Mouse (Mus musculus) WW6 (cell line): ENCODE measurements around the gene Palb2.

Experiments used
- DNase-seq: peaks from one replicate; pipeline ENCODE4 v3.0.0-alpha.2; 2013; ENCODE audit warnings: low read depth, low spot score

The Palb2 gene

DNA sequence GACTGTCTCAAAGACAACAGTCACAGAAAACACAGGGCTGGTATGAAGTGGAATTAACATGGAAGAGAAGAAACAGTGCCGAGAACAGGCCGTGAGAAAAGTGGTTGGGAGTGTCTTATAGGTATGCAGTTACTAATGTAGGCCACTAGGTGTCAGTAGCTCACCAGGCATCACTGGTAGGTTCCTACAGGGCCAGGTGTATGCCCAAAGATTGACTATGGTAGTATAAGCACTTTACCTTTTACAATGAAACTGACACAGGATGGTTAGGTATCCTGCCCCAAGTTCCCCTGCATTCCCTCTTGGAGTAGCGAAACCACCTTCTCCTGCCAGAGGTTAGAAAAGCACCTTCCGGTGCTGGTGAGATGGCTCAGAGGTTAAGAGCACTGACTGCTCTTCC, 33.6 kb downstream of the Palb2 start:
- peak; percentile 38 for DNase-seq

DNA sequence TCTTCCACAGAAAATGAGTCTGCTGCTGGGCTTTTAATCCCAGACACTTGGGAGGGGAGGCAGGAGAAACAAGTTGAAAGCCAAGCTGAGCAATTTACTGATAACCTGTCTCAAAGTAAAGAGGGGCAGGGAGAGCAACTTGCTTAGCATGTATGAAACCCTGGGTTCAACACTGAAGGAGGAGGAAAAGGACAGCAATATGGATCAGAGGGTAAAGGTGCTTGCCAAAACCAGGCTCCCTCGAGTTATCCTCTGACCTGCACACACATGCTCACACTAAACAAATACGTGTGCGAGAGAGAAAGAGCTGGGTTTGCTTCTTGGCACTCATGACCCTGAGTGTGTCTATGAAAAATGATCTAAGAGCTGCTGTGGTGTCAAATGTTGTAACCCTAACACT, 34.8 kb downstream of the Palb2 start:
- DNase-seq = no peak

DNA sequence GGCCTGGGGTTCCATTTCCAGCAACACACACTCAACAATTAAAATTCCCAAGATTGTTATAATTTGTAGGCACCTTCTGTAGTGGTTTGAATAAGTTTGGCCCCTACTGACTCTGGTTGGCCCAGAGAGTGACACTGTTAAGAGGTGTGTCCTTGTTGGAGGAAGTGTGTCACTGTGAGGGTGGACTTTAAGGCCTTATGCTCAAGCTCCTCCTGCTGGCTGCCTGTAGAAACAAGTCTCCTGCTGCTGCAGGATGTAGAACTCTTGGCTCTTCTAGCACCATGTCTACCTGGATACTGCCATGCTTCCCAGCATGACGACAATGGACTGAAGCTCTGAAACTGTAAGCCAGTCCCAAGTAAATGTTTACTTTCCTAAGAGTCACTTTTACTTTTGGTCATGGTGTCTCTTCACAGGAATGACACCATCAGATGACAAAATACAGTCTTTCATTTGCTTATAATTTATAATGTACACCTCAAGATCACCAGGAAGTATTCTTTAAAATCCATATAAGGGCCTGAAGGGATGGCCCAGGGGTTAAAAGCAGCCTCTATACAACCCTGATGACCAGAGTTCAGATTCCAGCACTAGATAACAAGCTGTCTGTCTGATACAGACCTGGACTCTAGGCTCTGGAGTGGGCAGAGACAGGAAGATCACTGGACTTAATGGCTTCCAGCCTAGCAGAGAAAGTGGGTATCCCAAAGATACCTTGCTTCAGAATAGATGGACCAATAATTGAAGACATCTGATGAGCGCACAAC, 38.0 kb downstream of the Palb2 start:
- no peak for DNase-seq

DNA sequence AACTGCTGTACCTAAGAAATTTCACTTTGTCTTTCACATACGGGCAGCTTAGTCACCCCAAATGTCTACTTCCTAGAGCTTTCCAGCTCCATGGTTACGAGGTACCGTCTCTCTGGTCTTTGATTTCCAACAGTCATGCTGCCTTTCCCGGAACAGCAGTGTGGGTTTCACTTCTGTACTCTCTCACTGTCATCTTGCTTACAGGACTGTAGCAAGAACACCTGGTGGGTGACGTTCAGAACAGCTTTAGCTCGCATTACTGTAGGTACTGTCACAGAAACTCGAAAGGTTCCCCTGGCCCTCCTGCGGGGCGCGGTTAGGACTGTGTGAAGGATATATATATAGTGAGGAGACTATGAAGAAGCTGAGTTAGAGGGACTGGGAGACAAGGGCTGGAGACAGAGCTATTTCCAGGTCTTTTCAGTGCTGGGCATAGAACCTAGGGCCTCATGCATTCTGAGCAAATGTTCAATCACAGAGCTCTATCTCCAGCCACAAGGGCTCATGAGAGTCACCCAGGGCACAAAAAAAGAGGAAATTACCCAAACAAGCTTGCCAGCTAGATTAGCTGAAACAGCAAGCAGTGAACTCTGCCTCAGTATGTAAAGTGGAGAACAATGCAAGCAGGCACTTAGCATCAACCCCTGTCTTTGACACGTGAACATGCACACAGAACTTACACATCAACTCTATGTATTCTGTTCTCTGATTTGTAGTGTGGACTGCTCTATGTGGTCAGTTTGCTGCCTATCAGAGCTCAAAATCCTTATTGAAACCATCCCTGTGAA, 45.4 kb downstream of the Palb2 start:
- DNase-seq = no peak

DNA sequence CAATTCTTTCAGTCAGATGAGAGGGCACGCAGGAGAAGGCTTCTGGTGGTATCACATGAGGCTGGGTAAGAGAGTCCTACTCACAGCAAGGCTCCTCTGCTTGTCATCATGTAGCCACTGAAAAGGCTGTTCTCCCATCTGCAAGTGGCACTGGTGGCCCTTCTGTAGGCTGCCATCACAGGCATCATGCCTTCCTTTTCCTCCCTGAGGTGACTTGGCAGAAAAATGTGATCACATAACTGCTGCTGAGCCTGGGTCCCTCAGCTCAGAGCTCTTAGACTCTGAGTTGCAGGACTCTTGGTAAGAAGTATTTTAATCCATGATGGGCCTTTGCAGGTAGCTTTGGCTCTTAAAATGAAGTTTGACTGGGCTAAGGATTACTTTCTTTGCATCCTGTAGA, 51.7 kb downstream of the Palb2 start:
- no peak for DNase-seq

DNA sequence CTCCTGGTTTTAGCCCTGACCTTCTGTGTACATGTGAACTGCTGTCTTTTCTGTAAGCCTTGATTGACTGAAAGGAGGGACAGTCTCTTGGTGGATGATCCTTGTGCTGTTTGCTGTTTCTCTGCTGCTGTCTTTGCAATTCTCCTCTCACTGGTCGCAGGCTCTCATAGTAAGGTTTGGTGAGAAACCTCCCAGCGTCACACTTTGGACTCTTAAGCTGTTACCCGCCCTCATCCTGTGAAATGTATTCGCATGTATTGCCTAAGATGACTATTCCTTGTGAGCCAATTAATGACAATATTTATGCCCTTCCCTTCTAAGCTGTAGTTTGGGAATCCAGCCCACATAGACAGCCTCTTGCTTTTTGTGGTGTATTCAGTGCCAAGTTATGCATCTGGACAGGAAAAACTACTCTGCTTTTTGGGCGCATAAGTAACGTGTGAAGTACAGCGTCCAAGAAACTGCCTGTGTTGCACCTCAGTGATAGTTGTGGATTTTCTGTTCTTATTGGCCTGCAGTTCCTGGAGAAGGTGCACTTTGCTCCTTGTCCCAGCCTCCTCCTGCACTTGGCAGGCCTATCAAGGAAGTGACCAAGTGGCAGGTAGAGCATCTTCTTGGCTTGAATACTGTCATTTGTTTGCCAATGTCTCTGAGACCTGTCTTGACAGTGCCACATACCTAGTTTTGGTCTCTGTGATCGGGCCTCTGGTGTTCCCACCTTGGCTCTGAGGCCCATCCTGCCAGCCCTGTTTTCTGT, 52.8 kb downstream of the Palb2 start:
- DNase-seq = no peak

DNA sequence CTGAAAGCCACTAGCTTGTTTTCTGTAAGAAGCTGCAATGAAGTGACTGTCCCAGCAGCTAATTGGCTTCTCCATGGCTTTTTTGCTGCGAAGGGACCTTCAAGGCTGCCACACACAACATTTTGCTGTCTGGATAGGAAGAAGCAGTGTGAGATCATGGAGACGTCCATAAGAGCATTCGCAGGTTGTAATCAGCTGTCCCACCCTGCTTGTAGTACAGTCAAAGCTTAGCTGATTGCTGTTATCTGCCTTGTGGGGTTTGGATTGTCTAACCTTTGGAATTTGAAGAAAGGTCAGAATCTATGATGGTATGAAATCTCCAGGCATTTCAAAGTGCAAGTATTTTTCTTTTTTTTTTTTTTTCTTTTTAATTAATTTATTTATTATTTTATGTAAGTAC, 58.4 kb downstream of the Palb2 start:
- DNase-seq = no peak

DNA sequence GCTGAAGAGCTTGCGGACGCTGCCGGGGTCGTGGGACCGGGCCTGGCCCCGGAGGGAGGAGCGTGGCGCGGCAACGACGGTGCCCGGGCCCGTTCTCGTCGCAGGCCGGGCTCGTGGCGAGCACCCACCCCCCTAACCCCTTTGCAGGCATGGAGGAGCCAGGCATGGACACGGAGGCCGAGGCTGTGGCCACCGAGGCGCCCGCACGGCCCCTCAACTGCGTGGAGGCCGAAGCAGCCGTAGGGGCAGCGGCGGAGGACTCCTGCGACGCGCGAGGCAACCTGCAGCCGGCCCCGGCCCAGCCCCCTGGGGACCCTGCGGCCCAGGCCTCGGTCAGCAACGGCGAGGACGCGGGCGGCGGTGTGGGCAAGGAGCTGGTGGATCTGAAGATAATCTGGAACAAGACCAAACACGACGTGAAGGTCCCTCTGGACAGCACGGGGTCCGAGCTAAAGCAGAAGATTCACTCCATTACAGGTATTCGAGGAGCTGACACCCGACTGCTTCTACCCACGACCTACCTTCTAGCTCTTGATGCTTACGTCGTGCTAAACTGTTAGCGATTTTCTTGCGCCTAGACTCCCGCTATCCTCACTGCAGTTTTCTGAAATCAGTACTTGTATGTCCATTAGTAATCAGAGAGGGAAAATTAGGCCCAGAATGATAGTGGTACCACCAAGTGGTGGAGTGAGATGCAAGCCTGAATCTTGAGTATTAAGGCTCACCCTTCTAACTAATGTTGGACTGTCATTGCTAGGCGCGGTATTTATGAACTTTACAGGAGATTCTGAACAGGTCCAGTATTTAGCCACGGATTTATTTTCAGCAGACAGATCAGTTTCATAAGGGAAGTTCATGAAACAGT, 65.0 kb downstream of the Palb2 start:
- DNase-seq = no peak

DNA sequence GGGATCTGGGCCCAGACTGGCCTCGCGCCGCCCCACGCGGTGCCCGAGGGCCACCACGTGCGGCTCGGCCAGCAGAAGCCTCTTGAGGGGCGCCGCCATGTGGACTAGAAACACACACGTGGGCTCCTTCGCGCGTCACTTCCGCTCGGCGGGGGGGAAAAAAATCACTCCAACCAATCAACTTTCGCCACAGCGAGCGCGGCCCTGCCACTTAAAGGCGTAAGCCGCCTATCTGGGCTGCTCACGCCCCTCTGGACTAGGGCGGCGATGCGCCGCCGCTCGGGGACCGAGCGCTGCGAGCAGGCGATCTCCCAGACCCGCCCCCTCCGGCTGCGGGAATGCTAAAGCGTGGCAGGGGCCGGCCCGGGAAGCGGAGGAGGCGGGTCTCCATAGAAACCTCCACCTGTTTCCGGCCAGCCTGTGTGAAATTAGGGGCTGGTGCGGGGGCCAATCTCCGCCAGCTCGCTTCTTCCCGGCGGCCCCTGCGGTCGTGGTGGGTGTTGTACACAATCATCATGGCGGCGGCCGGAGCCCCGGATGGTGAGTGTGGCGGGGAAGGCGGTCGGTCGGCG, 65.8 kb downstream of the Palb2 start, which contains the start of the genes Ubfd1 and Ears2:
TSS of gene Ubfd1 (plus strand) at position 231 of the 572 bp plus-strand sequence.
TSS of gene Ears2 (minus strand) at position 319 of the 572 bp plus-strand sequence.
- peak; percentile 93 for DNase-seq

DNA sequence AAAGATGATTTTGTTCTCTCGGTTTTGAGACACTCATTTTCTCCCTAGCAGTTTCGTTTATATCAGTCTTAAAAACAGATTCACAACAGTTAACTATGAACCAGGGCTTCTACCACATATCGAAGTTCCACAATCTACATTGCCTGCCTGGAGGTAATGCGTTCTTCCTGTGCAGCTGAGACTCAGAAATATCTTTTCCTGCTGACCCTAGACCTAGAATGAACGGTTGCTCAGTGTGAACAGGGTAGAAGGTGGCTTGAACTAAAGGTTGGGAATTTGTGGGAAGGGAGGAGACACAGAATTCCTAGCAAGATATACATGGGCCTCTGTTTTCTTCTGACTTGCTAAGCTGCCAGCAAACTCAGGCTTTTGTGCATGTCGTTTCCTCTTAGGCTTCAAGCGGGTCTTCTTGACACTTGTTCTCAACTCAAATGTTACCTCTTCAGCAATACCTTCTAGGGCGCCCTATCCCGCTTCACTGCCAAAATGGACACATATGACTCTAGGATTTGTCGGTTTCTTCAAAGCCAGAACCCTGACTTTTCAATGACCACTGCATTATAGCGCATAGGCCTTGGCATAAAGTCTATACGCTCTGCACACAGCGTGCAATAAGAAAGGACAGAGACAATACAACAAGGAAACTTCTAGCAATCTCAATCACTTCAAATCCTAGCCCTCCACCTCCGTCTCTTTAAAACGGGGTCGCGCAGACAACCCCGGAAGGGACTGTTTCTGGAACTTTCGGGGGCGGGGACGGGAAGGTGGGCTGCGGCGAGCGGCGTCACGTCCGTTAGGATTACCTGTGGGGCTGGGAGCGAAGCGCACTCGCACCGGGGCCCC, 66.5 kb downstream of the Palb2 start:
- no peak for DNase-seq

DNA sequence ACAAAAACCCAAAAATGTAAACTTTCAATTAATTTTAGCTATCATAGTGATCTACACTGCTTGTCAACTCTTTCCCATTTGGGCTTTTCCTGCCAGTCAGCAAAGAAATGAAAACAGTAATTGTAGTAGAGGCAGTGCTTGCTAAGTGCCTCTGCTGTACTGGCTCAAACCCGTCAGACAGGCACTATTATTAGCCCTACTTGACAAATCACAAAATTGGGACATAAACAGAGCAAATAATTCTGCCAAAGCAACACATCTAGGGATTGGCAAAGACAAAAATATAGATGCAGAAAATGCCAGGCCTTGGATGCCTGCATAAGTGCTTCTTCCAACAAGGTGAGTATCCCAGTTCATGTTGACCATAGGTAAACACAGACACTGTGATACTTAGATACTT, 67.1 kb downstream of the Palb2 start:
- no peak for DNase-seq
